Mouse (Mus musculus): ENCODE data around the gene Picalm. TPM values are rescaled to one million over a fixed set of nuclear protein-coding genes. Genes with fewer than 3 reads are reported as not detected.

Gene Picalm
- polyA plus RNA-seq (2014; fragmentation: Nextera tagmentation; extraction: Ambion mirVana) = 37.4 and 57.8 TPM in 2 replicates

GRCm38 (mm10) chr7:90129732-90130392, at the start of gene Picalm:
Picalm (plus strand) TSS chr7:90130213.
- no peaks in the 10 kb centered on the region for H3K9me3 ChIP-seq (ENCODE audit: control insufficient read depth, low read length)
- no peaks in the 10 kb centered on the region for H3K36me3 ChIP-seq (ENCODE audit: control insufficient read depth, insufficient read depth, low read length)
- ATAC-seq (ENCODE audit: low FRiP score) = peak; percentile 96
- peak; percentile 99 for DNase-seq (ENCODE audit: low spot score)
- no peaks in the 10 kb centered on the region for H3K4me1 ChIP-seq (replicated peaks; ENCODE audit: control insufficient read depth, insufficient read depth, low read length)
- H3K4me2 ChIP-seq (replicated peaks; ENCODE audit: low read depth, low read length) = peak within 1 kb of the TSS; percentile 85
- H3K9ac ChIP-seq (ENCODE audit: low read depth, low read length) = peak within 1 kb of the TSS; percentile 97
- H3K27me3 ChIP-seq (ENCODE audit: control insufficient read depth, insufficient read depth, low read length) = no peaks in the 10 kb centered on the region
- peak within 1 kb of the TSS; percentile 94 for H3K27ac ChIP-seq (ENCODE audit: low read depth, low read length)
- H3K4me3 ChIP-seq (ENCODE audit: low read depth, low read length) = peak within 1 kb of the TSS; percentile 97
- 0% methylated on average over 20 of the region's 72 CpGs for WGBS

- 81% methylated on average over 7 of the region's 7 CpGs for WGBS
- H3K4me3 ChIP-seq (ENCODE audit: low read depth, low read length) = no peak overlapping the region
These were observed 46.2 kb upstream of the Picalm start for GRCm38 (mm10) chr7:90083799-90084198.

GRCm38 (mm10) chr7:90084531-90084930, 45.5 kb upstream of the Picalm start:
- no peak overlapping the region for H3K9ac ChIP-seq (ENCODE audit: low read depth, low read length)
- H3K4me1 ChIP-seq (replicated peaks; ENCODE audit: control insufficient read depth, insufficient read depth, low read length) = no peaks in the 10 kb centered on the region
- no peak overlapping the region for H3K27ac ChIP-seq (ENCODE audit: low read depth, low read length)
- H3K4me2 ChIP-seq (replicated peaks; ENCODE audit: low read depth, low read length) = no peak overlapping the region
- no peaks in the 10 kb centered on the region for H3K9me3 ChIP-seq (ENCODE audit: control insufficient read depth, low read length)
- no peaks in the 10 kb centered on the region for H3K36me3 ChIP-seq (ENCODE audit: control insufficient read depth, insufficient read depth, low read length)
- no peaks in the 10 kb centered on the region for H3K27me3 ChIP-seq (ENCODE audit: control insufficient read depth, insufficient read depth, low read length)
- DNase-seq (ENCODE audit: low spot score) (no peak), ATAC-seq (ENCODE audit: low FRiP score) (no peak)
- no peak overlapping the region for H3K4me3 ChIP-seq (ENCODE audit: low read depth, low read length)

More at GRCm38 (mm10) chr7:90083799-90084198, 46.2 kb upstream of the Picalm start:
- no peaks in the 10 kb centered on the region for H3K36me3 ChIP-seq (ENCODE audit: control insufficient read depth, insufficient read depth, low read length)
- ATAC-seq (ENCODE audit: low FRiP score) (no peak), DNase-seq (ENCODE audit: low spot score) (no peak)
- no peak overlapping the region for H3K4me2 ChIP-seq (replicated peaks; ENCODE audit: low read depth, low read length)
- no peak overlapping the region for H3K27ac ChIP-seq (ENCODE audit: low read depth, low read length)
- no peaks in the 10 kb centered on the region for H3K27me3 ChIP-seq (ENCODE audit: control insufficient read depth, insufficient read depth, low read length)
- H3K9me3 ChIP-seq (ENCODE audit: control insufficient read depth, low read length) = no peaks in the 10 kb centered on the region
- H3K9ac ChIP-seq (ENCODE audit: low read depth, low read length) = no peak overlapping the region
- H3K4me1 ChIP-seq (replicated peaks; ENCODE audit: control insufficient read depth, insufficient read depth, low read length) = no peaks in the 10 kb centered on the region

- no peak for DNase-seq (ENCODE audit: low spot score)
- WGBS = 57% methylated on average over 1 of the region's 1 CpGs
- Histone ChIP-seq H3K4me2 (replicated peaks; ENCODE audit: low read depth, low read length) (no peak overlapping the region), H3K27ac (ENCODE audit: low read depth, low read length) (no peak overlapping the region), H3K27me3 (ENCODE audit: control insufficient read depth, insufficient read depth, low read length) (no peaks in the 10 kb centered on the region), H3K36me3 (ENCODE audit: control insufficient read depth, insufficient read depth, low read length) (no peaks in the 10 kb centered on the region), H3K9me3 (ENCODE audit: control insufficient read depth, low read length) (no peaks in the 10 kb centered on the region), H3K9ac (ENCODE audit: low read depth, low read length) (no peak overlapping the region), H3K4me1 (replicated peaks; ENCODE audit: control insufficient read depth, insufficient read depth, low read length) (no peaks in the 10 kb centered on the region), H3K4me3 (ENCODE audit: low read depth, low read length) (no peak overlapping the region)
- no peak for ATAC-seq (ENCODE audit: low FRiP score)
These were observed 44.3 kb upstream of the Picalm start for GRCm38 (mm10) chr7:90085713-90086112.

- no peak overlapping the region for H3K4me3 ChIP-seq (ENCODE audit: low read depth, low read length)
- H3K27ac ChIP-seq (ENCODE audit: low read depth, low read length) = no peak overlapping the region
- H3K27me3 ChIP-seq (ENCODE audit: control insufficient read depth, insufficient read depth, low read length) = no peaks in the 10 kb centered on the region
- DNase-seq (ENCODE audit: low spot score) (no peak), ATAC-seq (ENCODE audit: low FRiP score) (no peak)
- H3K9ac ChIP-seq (ENCODE audit: low read depth, low read length) = no peak overlapping the region
- no peaks in the 10 kb centered on the region for H3K9me3 ChIP-seq (ENCODE audit: control insufficient read depth, low read length)
- H3K4me1 ChIP-seq (replicated peaks; ENCODE audit: control insufficient read depth, insufficient read depth, low read length) = no peaks in the 10 kb centered on the region
- H3K36me3 ChIP-seq (ENCODE audit: control insufficient read depth, insufficient read depth, low read length) = no peaks in the 10 kb centered on the region
- H3K4me2 ChIP-seq (replicated peaks; ENCODE audit: low read depth, low read length) = no peak overlapping the region
These were observed 43.2 kb upstream of the Picalm start for GRCm38 (mm10) chr7:90086821-90087220.

- Histone ChIP-seq H3K4me1 (replicated peaks; ENCODE audit: control insufficient read depth, insufficient read depth, low read length) (no peaks in the 10 kb centered on the region), H3K4me3 (ENCODE audit: low read depth, low read length) (no peak overlapping the region), H3K36me3 (ENCODE audit: control insufficient read depth, insufficient read depth, low read length) (no peaks in the 10 kb centered on the region), H3K9ac (ENCODE audit: low read depth, low read length) (no peak overlapping the region), H3K27me3 (ENCODE audit: control insufficient read depth, insufficient read depth, low read length) (no peaks in the 10 kb centered on the region), H3K27ac (ENCODE audit: low read depth, low read length) (no peak overlapping the region), H3K4me2 (replicated peaks; ENCODE audit: low read depth, low read length) (no peak overlapping the region), H3K9me3 (ENCODE audit: control insufficient read depth, low read length) (no peaks in the 10 kb centered on the region)
- ATAC-seq (ENCODE audit: low FRiP score) = no peak
- WGBS = 71% methylated on average over 4 of the region's 4 CpGs
- no peak for DNase-seq (ENCODE audit: low spot score)
These were observed 39.0 kb upstream of the Picalm start for GRCm38 (mm10) chr7:90090996-90091395.

- Histone ChIP-seq H3K27me3 (ENCODE audit: control insufficient read depth, insufficient read depth, low read length) (no peaks in the 10 kb centered on the region), H3K4me2 (replicated peaks; ENCODE audit: low read depth, low read length) (no peak overlapping the region), H3K27ac (ENCODE audit: low read depth, low read length) (no peak overlapping the region), H3K4me3 (ENCODE audit: low read depth, low read length) (no peak overlapping the region), H3K9me3 (ENCODE audit: control insufficient read depth, low read length) (no peaks in the 10 kb centered on the region), H3K4me1 (replicated peaks; ENCODE audit: control insufficient read depth, insufficient read depth, low read length) (no peaks in the 10 kb centered on the region), H3K36me3 (ENCODE audit: control insufficient read depth, insufficient read depth, low read length) (no peaks in the 10 kb centered on the region), H3K9ac (ENCODE audit: low read depth, low read length) (no peak overlapping the region)
- ATAC-seq (ENCODE audit: low FRiP score) = no peak
- no peak for DNase-seq (ENCODE audit: low spot score)
- 52% methylated on average over 2 of the region's 2 CpGs for WGBS
These were observed 38.3 kb upstream of the Picalm start for GRCm38 (mm10) chr7:90091756-90092155.

GRCm38 (mm10) chr7:90092452-90093450, 37.3 kb upstream of the Picalm start:
- H3K27ac ChIP-seq (ENCODE audit: low read depth, low read length) = no peak overlapping the region
- no peak overlapping the region for H3K4me3 ChIP-seq (ENCODE audit: low read depth, low read length)
- 85% methylated on average over 8 of the region's 8 CpGs for WGBS
- DNase-seq (ENCODE audit: low spot score) (no peak), ATAC-seq (ENCODE audit: low FRiP score) (no peak)
- H3K36me3 ChIP-seq (ENCODE audit: control insufficient read depth, insufficient read depth, low read length) = no peaks in the 10 kb centered on the region
- no peaks in the 10 kb centered on the region for H3K4me1 ChIP-seq (replicated peaks; ENCODE audit: control insufficient read depth, insufficient read depth, low read length)
- H3K27me3 ChIP-seq (ENCODE audit: control insufficient read depth, insufficient read depth, low read length) = no peaks in the 10 kb centered on the region
- no peak overlapping the region for H3K4me2 ChIP-seq (replicated peaks; ENCODE audit: low read depth, low read length)
- H3K9me3 ChIP-seq (ENCODE audit: control insufficient read depth, low read length) = no peaks in the 10 kb centered on the region
- no peak overlapping the region for H3K9ac ChIP-seq (ENCODE audit: low read depth, low read length)

All from hindbrain, embryonic 11.5 days (tissue).